Mouse (Mus musculus): ENCODE measurements around the gene Gm43517. TPM values are rescaled to one million over a fixed set of nuclear protein-coding genes. Genes with fewer than 3 reads are reported as not detected.

Gm43517 gene
- total RNA-seq, 2 experiments from 2014 or later, result not detected

DNA sequence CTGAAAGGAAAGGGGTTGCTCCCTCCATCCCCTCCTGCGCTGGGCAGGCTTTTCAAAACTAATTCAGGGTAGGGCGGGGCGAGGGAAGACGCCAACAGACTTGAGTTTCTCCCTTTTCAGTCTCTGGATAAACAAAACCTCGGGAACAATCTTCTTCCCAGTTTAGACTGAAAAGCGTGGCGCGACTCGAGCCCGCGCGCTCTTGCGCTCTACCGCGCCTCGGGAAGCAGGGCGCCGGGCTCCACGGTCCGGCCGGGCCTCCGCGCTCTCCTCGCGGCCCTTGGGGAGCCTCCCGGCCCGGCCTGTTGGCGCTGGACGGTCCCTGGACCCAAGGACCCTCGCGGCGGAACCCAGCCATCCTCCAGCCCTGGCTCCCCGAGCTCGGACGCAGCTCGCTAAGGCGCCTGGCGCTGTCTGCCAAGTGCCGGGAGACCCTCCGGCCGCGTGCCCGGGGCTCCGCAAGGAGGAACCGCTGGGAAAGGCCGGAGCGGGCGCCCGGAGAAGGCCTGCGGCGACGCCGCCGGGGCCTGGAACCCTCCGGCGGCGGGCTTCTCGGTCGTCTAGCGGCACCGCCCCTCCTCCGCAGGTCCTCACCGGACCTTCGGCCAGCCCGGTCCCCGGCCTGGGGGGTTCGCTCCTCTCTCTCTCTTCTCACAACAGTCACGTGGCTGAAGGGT is 16.3 kb downstream of the Gm43517 start:
- no peak for ATAC-seq (replicated peaks; ENCODE audit: poor library complexity)

DNA sequence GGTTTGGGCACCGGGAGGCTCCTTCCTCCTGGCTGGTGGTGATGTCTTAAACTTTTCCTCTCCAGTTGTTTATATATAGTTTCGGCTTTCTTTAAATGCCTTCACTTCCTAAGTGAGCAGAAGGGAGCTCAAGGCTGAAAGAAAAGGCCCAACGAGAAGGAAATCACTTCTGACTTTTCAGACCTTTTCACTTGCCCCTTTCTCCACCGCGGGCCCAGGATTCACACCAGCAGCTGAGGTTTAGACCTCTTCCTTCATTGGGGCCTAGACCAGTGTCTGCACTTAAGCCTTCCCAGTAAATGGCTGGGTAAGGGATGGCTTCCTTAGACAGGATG is 16.8 kb downstream of the Gm43517 start:
- ATAC-seq (replicated peaks; ENCODE audit: poor library complexity), result no peak

GRCm38 (mm10) chr12:49409833-49410232 is 24.9 kb downstream of the Gm43517 start:
- no peak for ATAC-seq (replicated peaks; ENCODE audit: poor library complexity)

GRCm38 (mm10) chr12:49417963-49418362 is 33.0 kb downstream of the Gm43517 start:
- no peak for ATAC-seq (replicated peaks; ENCODE audit: poor library complexity)

Other genes starting within 250 kb of the Gm43517 start
- not detected in 2 replicates for gene Foxg1, start 2.5 kb upstream of the Gm43517 start, total RNA-seq (2015)
- gene Foxg1, start 2.5 kb upstream of the Gm43517 start, total RNA-seq (2017), result not detected in 2 replicates

Measured in megakaryocyte progenitor cell, adult 5-6 weeks (primary cell).